Mouse (Mus musculus) embryo, embryonic 10.5 days (tissue): ENCODE measurements at regions not wholly inside any gene's neighbourhood (a gene's known extent, or its start where the extent isn't known, plus 50 kb on each side); places are given as distances from the start of the nearest gene placed in this dataset.

ENCODE experiments used
- DNase-seq: peaks from one replicate; pipeline ENCODE4 v3.0.0-alpha.2; 2015; ENCODE audit warnings: low spot score

DNA sequence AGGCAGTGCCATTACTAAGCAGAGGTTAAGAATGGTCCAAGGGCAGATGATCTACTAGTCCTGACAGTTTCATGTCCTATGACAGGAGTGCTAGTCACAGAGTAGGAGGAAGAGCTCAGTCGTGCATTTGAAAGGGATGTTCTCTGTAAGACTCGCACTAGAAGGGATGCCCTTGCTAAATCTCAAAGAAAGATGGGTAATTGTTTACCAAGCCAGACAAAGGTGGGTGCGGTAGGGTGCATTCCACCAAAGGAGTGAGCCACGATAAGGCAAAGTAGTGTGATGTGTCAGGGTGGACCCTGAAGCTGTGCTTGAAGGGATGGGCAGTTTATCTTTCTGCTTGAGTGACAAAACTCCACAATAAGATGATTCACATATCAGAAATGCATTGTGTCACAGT is 50.5 kb upstream of the Adgrf1 start:
- no peak for DNase-seq
